Mouse (Mus musculus): ENCODE results near the gene Nsun2. TPM values are rescaled to one million over a fixed set of nuclear protein-coding genes. Genes with fewer than 3 reads are reported as not detected.

The Nsun2 gene
- polyA plus RNA-seq, 1 experiment from 2014 or later, result 166 TPM

DNA sequence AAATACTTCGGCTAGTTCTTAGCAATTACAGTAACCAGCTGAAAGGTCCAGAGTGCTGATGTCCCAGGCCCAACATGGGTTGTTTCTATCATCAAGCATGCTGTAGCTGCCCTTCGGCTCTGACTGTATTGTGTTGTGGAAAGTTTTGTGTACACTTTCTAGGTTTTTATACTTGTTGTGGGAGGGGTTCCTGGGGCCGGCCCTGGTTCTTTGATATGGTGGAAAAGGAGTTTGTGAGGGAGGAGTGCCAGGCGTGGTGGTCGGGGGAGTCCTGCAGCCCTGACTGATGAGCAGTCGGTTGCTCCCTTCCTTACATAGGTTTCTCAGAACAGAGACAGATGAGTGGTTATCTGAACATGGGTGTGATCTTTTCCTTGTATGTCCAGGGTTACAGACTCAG, 103.3 kb downstream of the Nsun2 start:
- Histone ChIP-seq H3K9me3 (no peaks in the 10 kb centered on the region), H3K4me1 (no peaks in the 10 kb centered on the region), H3K4me3 (no peak overlapping the region), H3K36me3 (replicated peaks) (peaks cover 95% of the 10 kb centered on the region), H3K27me3 (replicated peaks; ENCODE audit: low read depth, poor library complexity, severe bottlenecking) (no peaks in the 10 kb centered on the region), H3K27ac (replicated peaks) (no peak overlapping the region)
- no peak for DNase-seq (ENCODE audit: low spot score)
- WGBS, result 89% methylated on average over 6 of the region's 6 CpGs

GRCm38 (mm10) chr13:69637657-69638056, 104.1 kb downstream of the Nsun2 start:
- Histone ChIP-seq H3K4me1 (no peaks in the 10 kb centered on the region), H3K27me3 (replicated peaks; ENCODE audit: low read depth, poor library complexity, severe bottlenecking) (no peaks in the 10 kb centered on the region), H3K4me3 (no peak overlapping the region), H3K36me3 (replicated peaks) (peaks cover 86% of the 10 kb centered on the region), H3K27ac (replicated peaks) (no peak overlapping the region), H3K9me3 (no peaks in the 10 kb centered on the region)
- no peak for DNase-seq (ENCODE audit: low spot score)
- WGBS, result 89% methylated on average over 9 of the region's 9 CpGs

DNA sequence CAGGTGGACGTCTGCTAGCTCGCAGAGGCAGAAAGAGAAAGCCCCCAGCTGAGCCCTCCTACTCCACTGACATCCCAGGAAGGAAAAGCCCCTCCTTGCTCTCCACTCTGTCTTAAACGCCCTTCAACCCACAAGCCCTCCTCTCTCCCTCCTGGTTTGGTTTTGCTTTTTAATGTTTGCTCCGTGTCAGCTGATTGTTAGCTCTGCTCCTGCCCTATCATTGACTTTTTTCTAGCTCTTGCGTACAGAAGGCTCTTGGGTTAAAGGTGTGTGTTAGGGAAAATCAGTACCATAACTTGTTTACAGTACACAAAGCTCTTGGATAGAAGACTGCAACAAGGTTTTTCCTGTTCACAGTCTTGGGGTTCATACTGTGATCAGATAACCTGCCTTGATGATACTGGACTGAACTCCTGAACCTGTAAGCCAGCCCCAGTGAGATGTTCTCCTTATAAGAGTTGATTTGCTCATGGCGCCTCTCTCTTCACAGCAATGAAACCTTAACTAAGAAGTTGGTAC, 104.6 kb downstream of the Nsun2 start:
- Histone ChIP-seq H3K27me3 (replicated peaks; ENCODE audit: low read depth, poor library complexity, severe bottlenecking) (no peaks in the 10 kb centered on the region), H3K4me3 (no peak overlapping the region), H3K9me3 (no peaks in the 10 kb centered on the region), H3K36me3 (replicated peaks) (peaks cover 81% of the 10 kb centered on the region), H3K27ac (replicated peaks) (no peak overlapping the region), H3K4me1 (no peaks in the 10 kb centered on the region)
- no peak for DNase-seq (ENCODE audit: low spot score)
- 86% methylated on average over 6 of the region's 6 CpGs for WGBS

DNA sequence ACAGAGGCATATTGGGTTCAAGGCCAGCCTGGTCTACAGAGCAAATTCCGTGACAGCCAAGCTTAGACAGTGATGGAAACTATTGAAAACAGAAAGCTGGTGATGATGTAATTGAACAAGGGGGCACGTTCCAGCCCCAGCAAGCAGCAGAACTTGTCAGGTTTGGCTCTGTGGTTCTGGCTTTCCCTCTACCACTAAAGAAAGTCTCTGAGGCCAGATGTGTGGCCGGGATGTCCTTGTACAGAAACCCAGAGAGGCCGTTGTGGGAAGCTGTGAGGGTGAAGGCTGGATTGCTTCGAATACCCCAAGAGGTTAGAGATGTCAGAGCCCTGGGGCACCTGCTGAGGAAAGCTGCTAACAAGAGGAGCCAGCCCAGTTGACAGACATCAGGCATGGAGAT, 105.7 kb downstream of the Nsun2 start:
- no peak for DNase-seq (ENCODE audit: low spot score)
- Histone ChIP-seq H3K4me1 (no peaks in the 10 kb centered on the region), H3K9me3 (no peaks in the 10 kb centered on the region), H3K36me3 (replicated peaks) (peaks cover 70% of the 10 kb centered on the region), H3K27ac (replicated peaks) (no peak overlapping the region), H3K27me3 (replicated peaks; ENCODE audit: low read depth, poor library complexity, severe bottlenecking) (no peaks in the 10 kb centered on the region), H3K4me3 (no peak overlapping the region)
- WGBS, result 89% methylated on average over 5 of the region's 5 CpGs

DNA sequence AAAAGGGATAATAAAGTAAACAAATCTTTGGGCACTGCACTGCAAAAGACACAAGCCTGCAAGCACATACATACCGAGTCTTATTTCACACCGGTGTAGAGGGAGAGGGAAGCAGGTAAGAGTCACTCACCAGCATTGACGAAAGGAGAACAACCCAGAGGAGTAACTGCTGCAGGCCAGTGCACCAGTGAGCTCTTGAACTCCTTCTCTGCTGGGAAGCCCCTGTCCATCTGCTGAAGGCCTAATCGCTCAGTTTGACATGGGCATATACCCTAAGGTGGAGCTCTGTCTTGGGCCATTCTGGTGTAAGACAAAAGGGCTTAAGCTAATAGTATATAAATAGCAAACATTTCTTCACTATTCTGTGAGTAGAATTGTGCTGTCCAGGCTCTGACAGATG, 106.6 kb downstream of the Nsun2 start:
- no peak for DNase-seq (ENCODE audit: low spot score)
- Histone ChIP-seq H3K36me3 (replicated peaks) (peaks cover 62% of the 10 kb centered on the region), H3K27me3 (replicated peaks; ENCODE audit: low read depth, poor library complexity, severe bottlenecking) (no peaks in the 10 kb centered on the region), H3K27ac (replicated peaks) (no peak overlapping the region), H3K4me3 (no peak overlapping the region), H3K4me1 (no peaks in the 10 kb centered on the region), H3K9me3 (no peaks in the 10 kb centered on the region)
- 96% methylated on average over 4 of the region's 4 CpGs for WGBS

DNA sequence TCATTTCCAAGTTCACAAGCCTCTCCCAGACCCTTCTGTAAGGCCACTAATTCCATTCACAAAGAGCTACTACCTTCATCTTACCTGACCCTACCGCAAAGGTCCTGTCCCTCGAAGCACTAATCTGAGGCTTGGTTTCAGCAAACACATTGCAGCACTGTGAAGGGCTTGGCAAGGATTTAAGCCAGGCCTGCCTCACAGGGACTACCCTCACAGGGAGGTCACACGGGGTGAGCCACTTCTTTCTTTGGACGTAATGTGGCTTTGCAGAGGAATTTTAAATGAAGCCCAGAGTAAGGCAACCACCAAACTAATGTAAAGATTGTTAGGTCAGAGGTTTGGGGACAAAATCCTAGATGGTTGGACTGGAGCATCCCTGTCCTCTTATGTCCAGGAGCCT, 107.0 kb downstream of the Nsun2 start:
- Histone ChIP-seq H3K4me1 (no peaks in the 10 kb centered on the region), H3K4me3 (no peak overlapping the region), H3K9me3 (no peaks in the 10 kb centered on the region), H3K27ac (replicated peaks) (no peak overlapping the region), H3K36me3 (replicated peaks) (peaks cover 57% of the 10 kb centered on the region), H3K27me3 (replicated peaks; ENCODE audit: low read depth, poor library complexity, severe bottlenecking) (no peaks in the 10 kb centered on the region)
- WGBS, result 91% methylated on average over 4 of the region's 4 CpGs
- no peak for DNase-seq (ENCODE audit: low spot score)

DNA sequence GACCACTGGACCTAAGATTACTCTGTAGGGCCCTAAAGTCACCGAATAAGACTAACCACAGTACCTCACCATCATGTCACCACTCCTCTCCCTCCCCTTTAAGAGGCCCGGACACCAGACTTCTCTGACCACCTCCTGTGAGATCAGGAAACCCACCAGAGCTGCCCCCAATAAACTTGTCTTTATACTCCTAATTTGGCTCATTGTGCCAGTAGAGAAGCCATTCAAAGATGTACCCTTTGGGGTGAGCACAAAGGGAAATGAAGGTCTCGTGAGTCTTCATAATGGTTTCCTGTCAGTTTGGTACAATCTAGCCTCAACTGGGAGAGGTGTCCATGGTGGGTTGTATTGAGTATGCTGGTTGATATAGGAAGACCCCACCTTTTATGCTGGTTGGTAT, 107.5 kb downstream of the Nsun2 start:
- Histone ChIP-seq H3K9me3 (no peaks in the 10 kb centered on the region), H3K27me3 (replicated peaks; ENCODE audit: low read depth, poor library complexity, severe bottlenecking) (no peaks in the 10 kb centered on the region), H3K4me1 (no peaks in the 10 kb centered on the region), H3K36me3 (replicated peaks) (peaks cover 53% of the 10 kb centered on the region), H3K4me3 (no peak overlapping the region), H3K27ac (replicated peaks) (no peak overlapping the region)
- DNase-seq (ENCODE audit: low spot score), result no peak
- WGBS, result 85% methylated on average over 3 of the region's 3 CpGs

- Histone ChIP-seq H3K27me3 (replicated peaks; ENCODE audit: low read depth, poor library complexity, severe bottlenecking) (no peaks in the 10 kb centered on the region), H3K4me3 (no peak overlapping the region), H3K36me3 (replicated peaks) (peaks cover 35% of the 10 kb centered on the region), H3K4me1 (no peaks in the 10 kb centered on the region), H3K9me3 (no peaks in the 10 kb centered on the region), H3K27ac (replicated peaks) (no peak overlapping the region)
- WGBS, result 81% methylated on average over 5 of the region's 5 CpGs
- no peak for DNase-seq (ENCODE audit: low spot score)
Observed at GRCm38 (mm10) chr13:69642656-69643216, 109.2 kb downstream of the Nsun2 start.

- no peak overlapping the region for H3K27ac ChIP-seq (replicated peaks)
- no peak for DNase-seq (ENCODE audit: low spot score)
- H3K36me3 ChIP-seq (replicated peaks), result peaks cover 23% of the 10 kb centered on the region
- 84% methylated on average over 2 of the region's 2 CpGs for WGBS
- H3K4me1 ChIP-seq, result no peaks in the 10 kb centered on the region
- no peaks in the 10 kb centered on the region for H3K27me3 ChIP-seq (replicated peaks; ENCODE audit: low read depth, poor library complexity, severe bottlenecking)
- H3K9me3 ChIP-seq, result no peaks in the 10 kb centered on the region
- no peak overlapping the region for H3K4me3 ChIP-seq
Observed at GRCm38 (mm10) chr13:69643937-69644336, 110.4 kb downstream of the Nsun2 start.

DNA sequence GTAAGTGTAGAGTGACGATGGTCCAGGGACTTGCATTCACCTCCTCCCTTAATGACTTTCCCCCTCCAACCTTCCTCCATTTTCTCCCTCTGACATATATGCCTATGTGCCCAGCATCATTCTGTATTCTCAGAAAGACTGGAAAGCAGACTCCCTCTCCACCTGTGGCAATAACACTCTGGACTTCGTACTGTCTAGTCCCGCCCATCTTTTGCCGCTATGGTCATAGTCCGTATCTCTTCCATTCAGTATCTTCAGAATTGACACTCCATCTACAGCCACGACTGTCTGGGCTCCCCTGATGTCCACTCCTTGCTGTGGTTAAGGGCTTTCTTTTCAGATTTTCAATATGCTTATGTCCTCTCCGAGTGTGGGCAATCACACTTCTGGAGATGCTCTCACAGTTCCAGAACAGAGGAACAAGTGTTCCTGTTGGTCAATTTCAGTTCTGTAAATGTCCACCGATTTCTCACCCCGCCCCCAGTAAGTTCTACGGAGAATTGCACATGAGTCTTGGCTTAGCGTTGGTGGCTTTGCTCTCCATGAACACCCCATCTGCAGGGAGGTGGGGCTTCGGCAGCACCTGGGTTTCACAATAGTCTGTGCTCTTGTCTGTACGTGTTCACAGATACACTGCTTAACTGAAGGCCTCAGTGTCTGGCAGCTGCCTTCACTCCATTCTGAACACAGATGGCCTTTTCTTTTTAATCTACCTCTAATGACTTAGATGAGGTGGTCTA, 111.1 kb downstream of the Nsun2 start:
- Histone ChIP-seq H3K4me1 (no peaks in the 10 kb centered on the region), H3K27ac (replicated peaks) (no peak overlapping the region), H3K27me3 (replicated peaks; ENCODE audit: low read depth, poor library complexity, severe bottlenecking) (no peaks in the 10 kb centered on the region), H3K4me3 (no peak overlapping the region), H3K9me3 (no peaks in the 10 kb centered on the region), H3K36me3 (replicated peaks) (peaks cover 17% of the 10 kb centered on the region)
- 86% methylated on average over 13 of the region's 13 CpGs for WGBS
- no peak for DNase-seq (ENCODE audit: low spot score)

- Histone ChIP-seq H3K4me3 (no peak overlapping the region), H3K27me3 (replicated peaks; ENCODE audit: low read depth, poor library complexity, severe bottlenecking) (no peaks in the 10 kb centered on the region), H3K27ac (replicated peaks) (no peak overlapping the region), H3K4me1 (no peaks in the 10 kb centered on the region), H3K36me3 (replicated peaks) (peaks cover 4% of the 10 kb centered on the region; the same call in 1 of the 2 replicates), H3K9me3 (no peaks in the 10 kb centered on the region)
- 82% methylated on average over 13 of the region's 13 CpGs for WGBS
- no peak for DNase-seq (ENCODE audit: low spot score)
Observed at GRCm38 (mm10) chr13:69645694-69646423, 112.3 kb downstream of the Nsun2 start.

DNA sequence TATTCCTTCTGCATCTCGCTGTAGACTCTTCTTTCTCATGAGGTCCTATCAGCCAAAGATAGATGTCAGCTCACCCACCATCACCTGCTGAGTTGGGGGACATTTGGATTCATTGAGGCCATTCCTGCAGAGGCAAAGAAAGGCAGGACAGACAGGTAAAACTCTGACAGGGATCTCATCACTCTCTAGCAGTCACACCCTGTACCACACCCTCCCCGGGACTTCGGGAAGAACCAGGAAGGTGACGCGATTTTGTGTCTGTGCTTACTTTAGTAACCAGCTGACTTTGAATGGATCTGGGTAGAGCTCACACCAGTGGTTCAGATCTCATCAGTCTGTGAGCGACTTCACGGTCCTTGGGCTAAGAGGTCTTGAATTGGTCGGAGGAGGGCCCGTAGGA, 112.9 kb downstream of the Nsun2 start:
- H3K36me3 ChIP-seq (replicated peaks), result no peaks in the 10 kb centered on the region
- H3K4me3 ChIP-seq, result no peak overlapping the region
- no peaks in the 10 kb centered on the region for H3K9me3 ChIP-seq
- no peaks in the 10 kb centered on the region for H3K27me3 ChIP-seq (replicated peaks; ENCODE audit: low read depth, poor library complexity, severe bottlenecking)
- DNase-seq (ENCODE audit: low spot score), result no peak
- H3K4me1 ChIP-seq, result no peaks in the 10 kb centered on the region
- 88% methylated on average over 9 of the region's 9 CpGs for WGBS
- no peak overlapping the region for H3K27ac ChIP-seq (replicated peaks)

GRCm38 (mm10) chr13:69654508-69654907, 121.0 kb downstream of the Nsun2 start:
- WGBS, result 80% methylated on average over 3 of the region's 3 CpGs
- Histone ChIP-seq H3K27me3 (replicated peaks; ENCODE audit: low read depth, poor library complexity, severe bottlenecking) (no peaks in the 10 kb centered on the region), H3K4me3 (no peak overlapping the region), H3K27ac (replicated peaks) (no peak overlapping the region), H3K9me3 (no peaks in the 10 kb centered on the region), H3K36me3 (replicated peaks) (no peaks in the 10 kb centered on the region), H3K4me1 (no peaks in the 10 kb centered on the region)
- DNase-seq (ENCODE audit: low spot score), result no peak

All from embryonic facial prominence, embryonic 10.5 days (tissue).